Mouse (Mus musculus) forebrain, embryonic 16.5 days (tissue): ENCODE measurements around the gene Adcy10. TPM values are rescaled to one million over a fixed set of nuclear protein-coding genes. Genes with fewer than 3 reads are reported as not detected.

ENCODE experiments used
- ATAC-seq: fragments of 200-750 bp; cut with Nextera tagmentation; 2 replicates; pipeline ENCODE4 v1.8.0; 2017; ENCODE audit warnings: mild to moderate bottlenecking, moderate library complexity
- H3K27ac ChIP-seq: fragments of 300-500 bp; sonication (generic); 2 replicates; pipeline ENCODE4 v1.5.1; 2014; ENCODE audit warnings: low read length, control low read depth
- H3K27me3 ChIP-seq: fragments of 300-500 bp; sonication (generic); replicated peaks from 2 replicates; pipeline ENCODE4 v1.6.1; 2014; ENCODE audit warnings: low read length; ENCODE audit not compliant: control insufficient read depth, insufficient read depth
- H3K36me3 ChIP-seq: fragments of 300-500 bp; sonication (generic); 2 replicates; pipeline ENCODE4 v1.6.1; 2014; ENCODE audit not compliant: control insufficient read depth, insufficient read depth
- H3K4me1 ChIP-seq: fragments of 300-500 bp; sonication (generic); replicated peaks from 2 replicates; pipeline ENCODE4 v1.6.1; 2014; ENCODE audit warnings: low read length; ENCODE audit not compliant: control insufficient read depth, insufficient read depth
- H3K4me2 ChIP-seq: fragments of 300-500 bp; sonication (generic); 2 replicates; pipeline ENCODE4 v1.6.1; 2014; ENCODE audit warnings: mild to moderate bottlenecking, low read length, control low read depth
- H3K4me3 ChIP-seq: fragments of 300-500 bp; sonication (generic); replicated peaks from 2 replicates; pipeline ENCODE4 v1.5.1; 2014; ENCODE audit warnings: mild to moderate bottlenecking, low read length, control low read depth
- H3K9ac ChIP-seq: fragments of 300-500 bp; sonication (generic); replicated peaks from 2 replicates; pipeline ENCODE4 v1.6.1; 2014; ENCODE audit warnings: low read depth, low read length, control low read depth
- H3K9me3 ChIP-seq: fragments of 300-500 bp; sonication (generic); 2 replicates; pipeline ENCODE4 v1.6.1; 2016; ENCODE audit warnings: low read length; ENCODE audit not compliant: control insufficient read depth
- WGBS: fragments of 180-500 bp; shearing (Covaris S2); extraction: QIAGEN DNeasy Blood & Tissue Kit; methylation state at CpG from one replicate; pipeline ENCODE4 v1.1.7; 2014; 5-methylcytosine and 5-hydroxymethylcytosine counted together
- polyA plus RNA-seq: library from polyadenylated mRNA; unstranded; fragments of >200 nt; fragmentation: Nextera tagmentation; extraction: Ambion mirVana; gene quantifications from 2 replicates; pipeline ENCODE4 v1.2.1, GENCODE M21; 2015

Adcy10 gene
- polyA plus RNA-seq, 1 experiment from 2014 or later = 0.22 TPM

- Histone ChIP-seq H3K9me3 (no peaks in the 10 kb centered on the region), H3K9ac (no peak overlapping the region), H3K4me1 (peaks cover 16% of the 10 kb centered on the region), H3K4me3 (no peak overlapping the region), H3K4me2 (no peak overlapping the region), H3K27ac (peak overlapping the region; percentile 62), H3K36me3 (peaks cover 9% of the 10 kb centered on the region; the same call in 1 of the 2 replicates), H3K27me3 (no peaks in the 10 kb centered on the region)
- peak; percentile 20; the same call in 1 of the 2 replicates for ATAC-seq
- WGBS = 30% methylated on average over 7 of the region's 7 CpGs
These were observed 124.7 kb downstream of the Adcy10 start for GRCm38 (mm10) chr1:165609495-165610320.

- Histone ChIP-seq H3K27me3 (no peaks in the 10 kb centered on the region), H3K4me2 (no peak overlapping the region), H3K36me3 (peaks cover 14% of the 10 kb centered on the region), H3K9ac (no peak overlapping the region), H3K27ac (peak overlapping the region; percentile 62), H3K4me1 (peaks cover 16% of the 10 kb centered on the region), H3K9me3 (peaks cover 5% of the 10 kb centered on the region), H3K4me3 (no peak overlapping the region)
- 3% methylated on average over 9 of the region's 9 CpGs for WGBS
- ATAC-seq = peak; percentile 54
These were observed 125.5 kb downstream of the Adcy10 start for GRCm38 (mm10) chr1:165610321-165610999.

- H3K36me3 ChIP-seq = peaks cover 11% of the 10 kb centered on the region
- H3K27me3 ChIP-seq = no peaks in the 10 kb centered on the region
- no peak overlapping the region for H3K4me3 ChIP-seq
- H3K4me2 ChIP-seq = no peak overlapping the region
- no peak overlapping the region for H3K27ac ChIP-seq
- H3K9me3 ChIP-seq = peaks cover 9% of the 10 kb centered on the region
- H3K9ac ChIP-seq = no peak overlapping the region
- ATAC-seq = no peak
- 79% methylated on average over 5 of the region's 5 CpGs for WGBS
- peaks cover 16% of the 10 kb centered on the region for H3K4me1 ChIP-seq
These were observed 127.7 kb downstream of the Adcy10 start for GRCm38 (mm10) chr1:165612714-165613113.

GRCm38 (mm10) chr1:165613926-165614325 is 128.9 kb downstream of the Adcy10 start:
- Histone ChIP-seq H3K9ac (no peak overlapping the region), H3K4me2 (no peak overlapping the region), H3K9me3 (peaks cover 9% of the 10 kb centered on the region), H3K27me3 (no peaks in the 10 kb centered on the region), H3K4me1 (peaks cover 21% of the 10 kb centered on the region), H3K27ac (no peak overlapping the region), H3K36me3 (peaks cover 6% of the 10 kb centered on the region), H3K4me3 (no peak overlapping the region)
- ATAC-seq = no peak
- 71% methylated on average over 4 of the region's 4 CpGs for WGBS

- Histone ChIP-seq H3K27ac (no peak overlapping the region), H3K36me3 (peaks cover 6% of the 10 kb centered on the region), H3K27me3 (no peaks in the 10 kb centered on the region), H3K4me3 (no peak overlapping the region), H3K4me1 (peaks cover 18% of the 10 kb centered on the region), H3K9ac (no peak overlapping the region), H3K4me2 (no peak overlapping the region), H3K9me3 (peaks cover 9% of the 10 kb centered on the region)
- WGBS = 96% methylated on average over 3 of the region's 3 CpGs
- ATAC-seq = no peak
These were observed 129.8 kb downstream of the Adcy10 start for GRCm38 (mm10) chr1:165614793-165615192.

GRCm38 (mm10) chr1:165616652-165617051 is 131.7 kb downstream of the Adcy10 start:
- no peak for ATAC-seq
- Histone ChIP-seq H3K9me3 (peaks cover 9% of the 10 kb centered on the region), H3K27me3 (no peaks in the 10 kb centered on the region), H3K4me1 (peaks cover 4% of the 10 kb centered on the region; the same call in 1 of the 2 replicates), H3K4me3 (no peak overlapping the region), H3K4me2 (no peak overlapping the region), H3K36me3 (peaks cover 6% of the 10 kb centered on the region), H3K27ac (0 out of 2 replicates have a peak overlapping the region, but pooled peaks have one; percentile 6), H3K9ac (no peak overlapping the region)
- 65% methylated on average over 7 of the region's 7 CpGs for WGBS

GRCm38 (mm10) chr1:165617166-165617891 is 132.3 kb downstream of the Adcy10 start:
- 28% methylated on average over 15 of the region's 15 CpGs for WGBS
- no peak for ATAC-seq

GRCm38 (mm10) chr1:165618201-165618624 is 133.2 kb downstream of the Adcy10 start:
- 50% methylated on average over 9 of the region's 9 CpGs for WGBS
- H3K27ac ChIP-seq = no peak overlapping the region
- 0 out of 2 replicates have a peak, but pooled peaks have one; percentile 18 for ATAC-seq

More at GRCm38 (mm10) chr1:165617166-165617891, 132.3 kb downstream of the Adcy10 start:
- H3K9me3 ChIP-seq = peaks cover 9% of the 10 kb centered on the region
- 0 out of 2 replicates have a peak overlapping the region, but pooled peaks have one; percentile 6 for H3K27ac ChIP-seq
- H3K9ac ChIP-seq = no peak overlapping the region
- H3K4me1 ChIP-seq = peaks cover 4% of the 10 kb centered on the region; the same call in 1 of the 2 replicates
- no peak overlapping the region for H3K4me2 ChIP-seq
- H3K36me3 ChIP-seq = peaks cover 6% of the 10 kb centered on the region
- no peak overlapping the region for H3K4me3 ChIP-seq
- H3K27me3 ChIP-seq = no peaks in the 10 kb centered on the region

More at GRCm38 (mm10) chr1:165618201-165618624, 133.2 kb downstream of the Adcy10 start:
- Histone ChIP-seq H3K9me3 (peaks cover 9% of the 10 kb centered on the region), H3K4me2 (no peak overlapping the region), H3K4me3 (no peak overlapping the region), H3K36me3 (peaks cover 6% of the 10 kb centered on the region), H3K9ac (no peak overlapping the region), H3K27me3 (no peaks in the 10 kb centered on the region), H3K4me1 (peaks cover 4% of the 10 kb centered on the region; the same call in 1 of the 2 replicates)
